Comparison of ENCODE assay signal across 11 mouse cellular contexts in the genomic region with DNA sequence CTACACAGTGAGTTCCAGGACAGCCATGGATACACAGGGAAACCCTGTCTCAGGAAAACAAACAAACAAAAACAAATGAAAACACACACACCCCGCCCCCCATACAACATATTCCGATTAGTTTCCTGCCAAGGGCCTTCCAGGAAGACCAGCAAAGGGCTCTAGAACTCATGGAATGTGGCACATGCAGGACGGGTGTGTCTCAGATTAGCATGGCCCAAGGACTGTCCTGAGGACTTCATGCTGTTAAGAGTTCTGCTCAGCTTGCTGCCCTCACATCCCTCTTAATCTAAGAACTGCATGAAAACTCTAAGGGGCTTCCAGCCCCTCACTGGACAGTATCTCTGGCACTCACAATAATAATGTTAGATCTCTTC.
"Had no signal": no experiment of that assay in that cellular context is flagged by ENCODE, and none has a peak within 500 bp of the region (broad histone marks: within the 10 kb centered on the region; RNA-seq: fewer than 3 reads in every experiment).

No protein-coding gene starts in this region.

- H3K9me3 ChIP-seq: limb, embryonic 13.5 days; midbrain, embryonic 13.5 days had no signal

- DNase-seq: kidney, adult 11 months; kidney, adult 9 months; kidney, postnatal 36 days; left cerebral cortex, postnatal 4 days; lung, adult 18-20 months; lung, postnatal 10 days; lung, postnatal 4 days had no signal

- H3K9ac ChIP-seq: limb, embryonic 13.5 days; liver, embryonic 14.5 days; midbrain, embryonic 13.5 days had no signal

- H3K4me3 ChIP-seq: layer of hippocampus, adult 2 months; limb, embryonic 13.5 days; midbrain, embryonic 13.5 days had no signal

- H3K27me3 ChIP-seq: limb, embryonic 13.5 days; midbrain, embryonic 13.5 days had no signal

- H3K27ac ChIP-seq: layer of hippocampus, adult 2 months; limb, embryonic 13.5 days; liver, embryonic 14.5 days; midbrain, embryonic 13.5 days had no signal

- H3K4me2 ChIP-seq: limb, embryonic 13.5 days; midbrain, embryonic 13.5 days had no signal
